Mouse (Mus musculus) frontal cortex, adult (tissue): Measurements from ENCODE around the gene 4931428F04Rik.
"Not testable (repeated sequence)": the region's sequence is repeated elsewhere in the genome, so short reads cannot be mapped to it uniquely, and the experiment has no call there.

Source experiments
- ATAC-seq: cut with Nextera tagmentation; 2 replicates; pipeline ENCODE4 v1.9.2; 2017; ENCODE audit warnings: mild to moderate bottlenecking, moderate library complexity, mixed read lengths; ENCODE audit not compliant: low TSS enrichment

4931428F04Rik gene

GRCm38 (mm10) chr8:105307670-105308069 lies 18.0 kb upstream of the 4931428F04Rik start:
- no peak for ATAC-seq

DNA sequence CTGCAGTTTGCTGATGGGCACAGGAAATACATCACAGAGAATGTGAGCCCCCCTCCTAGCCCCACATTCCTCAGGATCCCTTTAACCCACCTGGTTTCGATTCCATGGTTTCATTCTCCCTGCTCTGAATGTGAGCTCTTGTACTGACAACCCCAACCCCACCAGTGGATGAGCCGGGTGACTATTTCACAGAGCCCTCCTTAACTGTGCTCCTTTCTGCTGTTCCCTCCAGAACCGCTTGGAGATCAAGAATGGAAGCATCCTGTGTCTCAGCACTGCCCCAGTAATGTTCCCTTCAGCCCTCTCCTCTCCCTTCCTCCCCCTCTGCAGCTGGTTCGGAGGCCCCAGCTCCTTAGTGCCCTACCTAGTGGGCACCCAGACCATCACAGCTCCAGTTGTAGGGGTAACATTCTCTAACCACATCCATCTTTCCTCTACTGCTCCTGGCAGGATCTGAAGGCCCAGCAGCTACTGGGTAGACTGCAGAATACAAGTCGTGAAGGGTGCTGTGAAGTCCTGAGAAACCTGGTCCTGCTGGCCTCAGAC lies 16.6 kb upstream of the 4931428F04Rik start:
- ATAC-seq = peak; percentile 45

DNA sequence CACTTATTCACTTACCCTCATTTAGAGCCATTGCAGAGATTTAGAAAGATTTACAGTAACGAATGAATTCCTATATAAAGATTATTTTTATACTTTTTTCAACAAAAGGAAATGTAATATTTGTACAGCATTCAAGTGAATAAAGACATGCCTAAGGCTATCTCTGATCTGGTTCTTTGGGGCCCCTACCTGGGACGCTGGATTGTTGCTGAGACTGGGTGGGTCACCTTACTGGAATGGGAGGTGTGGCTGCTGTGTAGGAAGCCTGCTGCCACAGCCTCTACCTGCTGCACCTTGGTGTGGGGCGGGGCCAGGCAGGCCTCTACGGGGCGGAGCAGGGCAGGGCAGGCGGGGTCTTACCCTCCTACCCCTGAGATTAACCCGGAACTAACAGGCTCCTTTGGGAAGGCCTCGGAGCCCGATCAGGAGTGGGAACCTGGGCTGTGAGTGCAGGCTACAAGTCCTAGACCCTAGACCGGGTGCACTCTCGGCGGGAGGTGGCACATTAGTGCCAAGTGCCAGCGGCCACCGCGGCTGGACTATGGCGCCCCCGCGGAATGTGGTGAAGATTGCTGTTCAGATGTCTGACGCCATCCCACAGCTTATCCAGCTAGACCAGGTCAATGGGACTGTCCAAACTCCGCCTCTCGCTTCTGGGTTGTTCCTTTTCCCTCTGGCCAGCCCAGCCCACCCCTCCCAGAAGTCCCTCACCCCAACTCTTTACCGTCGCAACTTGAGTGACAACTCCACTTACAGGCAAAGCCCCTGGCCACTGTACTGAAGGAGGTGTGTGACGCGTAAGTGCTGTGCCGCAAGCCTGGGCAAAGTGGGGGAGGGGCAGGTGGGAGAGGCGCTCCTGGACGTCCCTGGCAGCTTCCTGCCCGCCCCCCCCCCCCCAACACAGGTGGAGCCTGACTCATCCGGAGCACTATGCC lies 15.8 kb upstream of the 4931428F04Rik start, which contains the start of gene Elmo3:
Gene Elmo3 (plus strand): TSS at position 391 of the 935 bp plus-strand sequence.
- ATAC-seq = peak; percentile 22

DNA sequence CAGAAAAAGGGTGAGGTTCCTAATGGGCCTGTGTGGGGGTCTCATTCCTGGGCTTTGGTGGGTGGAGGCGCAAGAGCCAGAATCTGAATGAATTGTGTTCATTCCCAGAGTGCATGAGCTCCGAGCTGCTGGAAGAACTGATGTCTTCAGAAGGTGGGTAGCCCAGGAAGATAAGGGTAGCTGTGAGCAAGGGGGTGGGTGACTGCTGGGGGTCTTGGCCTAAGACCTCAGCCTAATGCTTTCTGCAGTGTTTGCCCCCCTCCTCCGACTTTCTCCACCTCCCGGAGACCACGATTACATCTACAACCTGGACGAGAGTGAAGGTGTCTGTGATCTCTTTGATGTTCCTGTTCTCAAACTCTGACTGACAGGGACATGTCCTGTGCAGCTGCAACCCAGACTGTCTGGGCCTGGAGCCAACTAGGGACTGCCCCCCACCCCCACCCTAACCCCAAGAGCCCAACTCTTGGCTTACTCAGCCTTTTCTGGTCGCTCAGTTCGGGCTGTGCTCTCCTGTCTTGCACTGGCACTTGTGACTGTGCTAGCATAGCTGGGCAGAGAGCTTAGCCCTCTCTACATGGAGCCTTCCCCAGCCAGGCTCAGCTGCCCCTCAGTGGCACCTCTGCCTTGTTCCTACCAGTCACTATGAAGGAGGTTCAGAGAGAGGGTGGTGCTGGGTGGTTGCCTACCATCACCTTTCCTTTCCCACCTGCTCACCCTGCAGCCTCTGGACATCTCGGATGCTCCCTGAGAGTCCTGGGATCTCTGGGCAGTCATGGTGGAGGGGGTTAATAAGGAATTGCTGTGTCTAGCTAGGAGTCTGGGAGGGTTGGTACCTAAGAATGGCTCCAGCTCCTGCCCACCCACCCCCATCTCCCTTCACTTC lies 14.9 kb upstream of the 4931428F04Rik start:
- ATAC-seq = peak; percentile 28

GRCm38 (mm10) chr8:105303874-105304273 lies 14.2 kb upstream of the 4931428F04Rik start:
- ATAC-seq = no peak

- ATAC-seq = peak; percentile 25
These were observed 13.7 kb upstream of the 4931428F04Rik start for GRCm38 (mm10) chr8:105303396-105303795.

- ATAC-seq = no peak
These were observed 10.3 kb upstream of the 4931428F04Rik start for GRCm38 (mm10) chr8:105299962-105300361.

GRCm38 (mm10) chr8:105298351-105299252 lies 8.9 kb upstream of the 4931428F04Rik start:
- ATAC-seq = no peak

GRCm38 (mm10) chr8:105297511-105298192 lies 8.0 kb upstream of the 4931428F04Rik start, which contains the start of gene E2f4:
Gene E2f4 (plus strand): TSS chr8:105297663.
- ATAC-seq = peak; percentile 95

GRCm38 (mm10) chr8:105295895-105296573 lies 6.4 kb upstream of the 4931428F04Rik start, which contains the start of gene Exoc3l:
Gene Exoc3l (minus strand): TSS chr8:105296101.
- no peak for ATAC-seq

DNA sequence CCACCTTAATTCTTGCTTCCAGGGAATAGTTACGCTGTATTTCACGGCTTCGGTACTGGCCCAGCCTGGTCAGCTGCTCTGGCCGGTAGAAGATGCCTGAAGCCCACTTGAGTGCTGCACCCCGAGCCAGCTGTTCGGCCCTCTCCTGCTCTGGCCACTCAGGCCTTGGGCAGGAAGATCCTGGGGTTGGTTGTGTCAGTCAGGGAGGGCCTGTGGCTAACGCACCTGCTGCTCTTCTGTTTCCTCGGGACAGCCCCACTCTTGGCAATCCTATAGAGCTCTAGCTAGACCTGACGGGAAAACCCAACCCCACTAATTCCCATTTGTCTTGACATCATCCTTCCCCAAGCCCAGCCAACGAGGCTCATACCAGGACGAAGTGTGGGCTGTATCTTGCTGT lies 5.6 kb upstream of the 4931428F04Rik start:
- no peak for ATAC-seq

DNA sequence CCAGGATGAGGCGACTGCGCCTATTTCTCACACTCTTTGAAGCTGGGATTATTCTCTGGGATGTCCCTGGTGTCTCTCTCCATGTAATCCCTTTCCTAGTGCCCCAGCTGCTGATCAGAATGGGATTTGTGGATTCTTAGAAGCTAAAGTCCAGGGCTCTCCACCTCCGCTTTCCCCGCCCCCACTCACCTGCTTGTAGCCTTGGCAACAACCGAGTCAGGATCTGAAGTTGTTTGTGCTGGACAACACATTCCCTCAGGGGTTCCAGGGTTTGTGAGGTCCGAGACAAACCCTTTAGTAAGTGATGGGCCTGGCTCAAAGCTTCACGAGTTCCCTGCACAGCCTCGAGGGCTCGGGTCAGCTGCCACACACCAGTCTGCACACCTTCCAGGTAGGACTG lies 5.1 kb upstream of the 4931428F04Rik start:
- ATAC-seq = no peak

GRCm38 (mm10) chr8:105293405-105293804 lies 3.7 kb upstream of the 4931428F04Rik start:
- ATAC-seq = no peak

DNA sequence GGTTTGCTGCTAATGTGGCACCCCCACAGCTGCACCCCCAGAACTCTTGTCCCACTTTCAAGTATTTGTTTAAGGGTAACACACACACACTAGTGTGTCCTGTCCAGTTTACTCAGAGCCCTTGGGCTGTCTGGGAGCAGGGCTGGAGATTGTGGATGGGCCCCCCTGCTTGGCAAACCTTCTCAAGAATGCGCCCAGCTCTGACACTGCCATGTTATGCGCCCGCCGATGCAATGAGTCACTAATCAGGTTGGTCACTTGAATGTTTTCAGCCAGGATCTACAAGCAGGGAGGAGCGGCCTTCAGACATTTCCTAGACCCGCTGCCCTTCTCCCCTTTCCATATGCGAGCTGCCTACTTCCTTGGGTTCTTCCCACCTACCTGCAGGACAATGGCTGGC lies 2.8 kb upstream of the 4931428F04Rik start:
- ATAC-seq = no peak

- ATAC-seq = not testable (repeated sequence)
These were observed 2.1 kb upstream of the 4931428F04Rik start for GRCm38 (mm10) chr8:105291802-105292201.

GRCm38 (mm10) chr8:105291364-105291763 lies 1.7 kb upstream of the 4931428F04Rik start:
- not testable (repeated sequence) for ATAC-seq

- ATAC-seq = no peak
These were observed 1.1 kb upstream of the 4931428F04Rik start for GRCm38 (mm10) chr8:105290554-105291314.

DNA sequence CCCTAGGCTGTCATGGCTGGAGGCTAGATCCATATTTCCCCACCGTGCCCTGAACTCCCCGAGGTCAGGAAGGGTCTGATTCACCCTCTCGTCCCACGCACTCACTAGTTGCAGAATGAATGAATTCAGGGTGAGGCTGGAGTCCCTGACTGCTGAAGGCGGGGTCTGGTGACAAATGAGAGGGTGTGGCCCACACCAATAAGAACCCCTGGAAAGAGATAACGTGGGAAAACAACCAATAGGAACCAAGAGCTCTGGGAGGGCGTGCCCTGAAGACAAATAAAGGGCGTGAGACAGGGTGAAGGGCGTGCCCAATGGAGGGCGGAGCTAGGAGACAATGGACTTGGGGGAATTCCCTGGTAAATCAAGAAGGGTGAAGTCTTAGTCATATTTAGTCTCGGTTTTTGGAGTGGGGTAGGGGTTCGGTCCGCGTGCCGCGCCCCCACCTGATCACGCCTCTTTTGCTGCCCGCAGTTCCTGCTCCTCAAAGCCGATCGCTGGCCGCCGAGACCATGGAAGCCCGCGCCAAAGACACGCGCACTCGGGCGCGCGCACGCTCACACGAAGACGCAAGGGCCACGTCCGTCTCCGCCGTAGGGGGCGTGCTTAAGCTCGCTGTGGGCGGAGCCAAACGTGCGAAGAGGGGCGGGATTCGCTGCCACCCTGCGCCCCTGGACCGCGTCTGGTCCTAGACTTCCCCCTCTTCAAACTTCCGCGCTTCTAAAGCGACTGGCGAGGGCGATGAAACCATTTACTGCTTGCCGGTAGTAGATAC lies 519 bp downstream of the 4931428F04Rik start:
- ATAC-seq = peak; percentile 83
